Mouse (Mus musculus): ENCODE measurements around the gene Rap1b.

DNA sequence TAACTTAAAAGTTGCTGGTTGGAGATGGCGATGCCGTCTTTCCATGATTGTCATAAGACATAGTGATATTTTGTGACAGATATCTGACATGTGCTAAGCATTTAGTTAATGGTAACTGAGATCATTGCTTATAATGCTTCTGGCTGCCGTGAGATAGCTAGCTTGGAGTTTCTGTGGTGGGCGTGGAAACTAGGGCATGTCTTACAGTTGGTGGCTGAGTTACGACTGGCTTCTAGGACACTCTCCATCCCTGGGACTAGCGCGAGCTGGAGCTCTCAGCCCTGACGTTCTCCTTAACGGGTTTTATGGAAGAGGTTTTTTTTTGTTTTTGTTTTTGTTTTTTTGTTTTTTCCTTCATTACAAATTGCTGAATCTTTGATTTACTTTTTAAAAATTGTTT, 32.8 kb upstream of the Rap1b start:
- TF ChIP-seq CTCF (IDR thresholded peaks at IDR 0.05; ENCODE audit: low read depth) (no peak), EP300 (optimal IDR thresholded peaks at IDR 0.05) (no peak)

Measured in stomach, postnatal 0 days (tissue).